15 mouse cellular contexts compared by ENCODE assay signal in genomic region chr3:50879595-50879994, GRCm38 (mm10).
"Had no signal": no experiment of that assay in that cellular context is flagged by ENCODE, and none has a peak within 500 bp of the region (broad histone marks: within the 10 kb centered on the region; RNA-seq: fewer than 3 reads in every experiment).

No protein-coding gene starts in this region.

- H3K4me2 ChIP-seq: limb, embryonic 13.5 days; liver, embryonic 15.5 days; lung, embryonic 15.5 days; neural tube, embryonic 12.5 days had no signal

- H3K27me3 ChIP-seq: limb, embryonic 13.5 days; liver, embryonic 15.5 days; lung, embryonic 15.5 days; neural tube, embryonic 12.5 days had no signal

- ATAC-seq: intestine, postnatal 0 days had no signal

- DNase-seq: kidney, adult 9 months; kidney, postnatal 36 days; layer of hippocampus, adult 9-11 months; layer of hippocampus, postnatal 36 days; left cerebral cortex, postnatal 4 days; lung, postnatal 14 days; midbrain, embryonic 14.5 days; thymus, postnatal 36 days had no signal

- H3K36me3 ChIP-seq: limb, embryonic 13.5 days; liver, embryonic 15.5 days; lung, embryonic 15.5 days; neural tube, embryonic 12.5 days had no signal

- H3K27ac ChIP-seq: kidney, postnatal 0 days; limb, embryonic 13.5 days; liver, embryonic 15.5 days; lung, embryonic 15.5 days; macrophage; neural tube, embryonic 12.5 days had no signal

- H3K9me3 ChIP-seq: limb, embryonic 13.5 days; liver, embryonic 15.5 days; lung, embryonic 15.5 days; neural tube, embryonic 12.5 days had no signal

- H3K4me3 ChIP-seq: limb, embryonic 13.5 days; liver, embryonic 15.5 days; lung, embryonic 15.5 days; neural tube, embryonic 12.5 days had no signal

- H3K9ac ChIP-seq: limb, embryonic 13.5 days; liver, embryonic 15.5 days; lung, embryonic 15.5 days; neural tube, embryonic 12.5 days had no signal

- H3K4me1 ChIP-seq: liver, embryonic 15.5 days; lung, embryonic 15.5 days had no signal
